Mouse (Mus musculus) embryo, embryonic 10 days (tissue): ENCODE measurements at regions not wholly inside any gene's neighbourhood (a gene's known extent, or its start where the extent isn't known, plus 50 kb on each side); places are given as distances from the start of the nearest gene placed in this dataset.
"Not testable (repeated sequence)": the region's sequence is repeated elsewhere in the genome, so short reads cannot be mapped to it uniquely, and the experiment has no call there.

Source experiments
- DNase-seq: peaks from one replicate; pipeline ENCODE4 v3.0.0-alpha.2; 2015; ENCODE audit warnings: low spot score

DNA sequence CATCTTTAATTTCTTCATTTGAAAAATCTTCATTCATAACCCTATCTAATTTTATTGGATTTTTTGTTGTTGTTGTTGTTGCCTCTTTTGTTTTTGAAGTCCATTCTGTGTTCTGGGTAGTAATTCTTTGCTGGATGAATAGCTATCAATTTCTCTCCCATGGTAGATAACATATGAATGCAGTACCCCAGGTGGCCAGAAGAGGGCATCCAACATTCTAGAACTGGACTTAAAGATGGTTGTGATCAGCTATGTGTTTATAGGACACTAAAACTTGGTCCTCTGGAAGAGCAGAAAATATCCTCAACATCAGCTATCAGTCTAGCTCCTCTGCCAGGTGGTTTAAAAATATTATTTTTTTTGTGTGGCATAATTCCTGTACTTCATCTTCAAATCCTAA, 73.0 kb downstream of the Prl2c3 start:
- DNase-seq = peak; percentile 34

DNA sequence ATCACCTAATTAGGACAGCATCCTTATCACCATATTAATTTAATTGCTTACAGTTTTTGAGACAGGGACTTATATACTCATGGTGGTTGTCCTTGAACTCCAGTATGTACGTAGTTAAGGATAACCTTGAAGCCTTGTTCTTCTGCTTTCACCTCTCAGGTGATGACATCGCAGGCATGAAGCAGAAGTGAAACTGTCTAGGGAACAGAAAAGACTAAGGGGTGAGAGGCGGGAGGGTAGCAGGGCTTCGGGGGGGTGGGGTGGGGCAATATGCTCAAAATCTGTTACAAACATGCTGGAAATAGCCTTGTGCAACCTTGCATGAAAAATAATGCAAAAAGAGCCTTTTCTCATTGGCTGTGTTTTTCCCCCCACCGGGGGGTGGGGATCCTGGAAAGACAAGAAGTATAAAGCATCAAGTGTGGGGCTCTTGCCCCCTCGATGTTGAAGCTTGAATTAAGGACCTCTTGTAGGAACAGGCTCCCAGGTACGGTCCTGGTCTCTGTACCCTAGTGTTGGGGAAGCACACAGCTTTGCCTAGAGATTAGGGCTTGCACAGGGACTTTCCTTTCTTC, 81.8 kb downstream of the Prl2c3 start:
- not testable (repeated sequence) for DNase-seq

DNA sequence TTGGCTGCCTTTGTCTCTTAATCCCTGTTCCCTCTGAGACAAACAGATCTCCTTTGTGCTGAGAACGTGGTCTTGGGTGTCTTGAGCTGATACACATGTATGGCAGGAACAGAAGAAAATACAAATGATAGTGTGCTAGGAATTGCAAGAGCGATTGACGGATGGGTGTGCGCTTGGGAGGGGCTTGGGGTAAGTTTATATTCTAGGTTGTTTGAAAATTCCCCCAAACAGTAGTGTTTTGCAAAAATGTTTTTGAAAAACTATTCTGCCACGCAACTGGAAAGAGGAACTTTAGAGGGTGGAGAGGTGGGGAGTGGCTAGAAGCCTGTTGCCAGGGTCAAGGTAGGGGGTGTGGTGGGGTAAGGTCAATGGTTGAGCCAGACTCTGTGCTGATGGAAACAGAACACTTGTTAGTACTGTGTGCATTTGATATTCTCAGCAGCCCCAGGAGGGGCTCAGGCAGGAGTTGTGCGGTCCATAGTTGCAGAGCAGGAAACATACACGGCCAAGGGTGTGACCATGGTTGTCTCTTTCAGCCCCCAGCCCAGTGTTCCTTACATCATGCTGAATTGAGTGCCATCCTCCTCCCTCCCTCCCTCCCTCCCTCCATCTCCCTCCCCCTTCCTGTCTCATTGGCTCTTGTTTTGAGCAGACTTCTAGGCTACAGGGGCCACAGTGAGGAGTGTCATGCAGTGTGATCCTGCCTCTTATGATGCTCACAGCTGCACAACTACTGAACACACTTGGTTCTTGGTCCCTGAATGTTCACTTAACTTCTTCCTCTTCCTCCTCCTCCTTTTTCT, 88.2 kb downstream of the Prl2c3 start:
- no peak for DNase-seq

DNA sequence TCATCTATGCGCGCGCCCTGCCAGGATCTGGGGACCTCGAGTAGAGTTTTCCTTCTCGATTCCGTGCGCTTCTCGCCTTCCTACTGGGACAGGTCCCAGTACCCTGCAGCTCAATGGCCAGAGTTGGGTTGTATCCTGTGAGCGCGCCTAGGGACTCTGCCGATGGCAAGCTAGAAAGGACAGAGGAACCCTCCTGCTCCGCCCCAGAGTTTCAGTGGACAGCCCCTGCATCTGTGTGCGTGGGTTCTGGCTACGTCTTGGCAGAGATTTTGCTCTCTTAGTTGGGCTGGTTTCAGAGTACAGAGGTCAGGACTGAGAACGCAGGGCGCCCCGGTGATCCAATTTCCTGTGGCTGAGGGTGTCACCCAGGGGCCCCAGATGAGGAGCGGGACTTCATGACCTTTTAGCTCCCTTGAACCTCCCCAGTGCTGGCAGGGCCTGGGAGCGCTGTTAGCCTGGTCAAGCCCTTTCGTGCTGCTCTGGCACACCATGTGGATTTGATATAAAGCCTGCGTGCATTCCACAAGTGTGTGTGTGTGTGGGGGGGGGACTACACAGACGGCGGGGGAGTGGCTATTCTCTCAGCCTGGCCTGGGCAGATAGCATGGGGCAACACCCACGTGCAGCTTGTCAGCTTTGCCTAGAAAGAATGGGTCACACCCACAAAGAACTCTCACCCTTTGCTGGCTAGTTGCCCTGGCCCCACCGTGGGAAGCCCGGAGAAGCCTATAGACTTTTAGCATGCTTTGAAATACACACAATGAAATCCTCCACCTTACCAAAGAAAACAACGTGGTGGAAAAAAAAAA, 96.9 kb downstream of the Prl2c3 start:
- not testable (repeated sequence) for DNase-seq

DNA sequence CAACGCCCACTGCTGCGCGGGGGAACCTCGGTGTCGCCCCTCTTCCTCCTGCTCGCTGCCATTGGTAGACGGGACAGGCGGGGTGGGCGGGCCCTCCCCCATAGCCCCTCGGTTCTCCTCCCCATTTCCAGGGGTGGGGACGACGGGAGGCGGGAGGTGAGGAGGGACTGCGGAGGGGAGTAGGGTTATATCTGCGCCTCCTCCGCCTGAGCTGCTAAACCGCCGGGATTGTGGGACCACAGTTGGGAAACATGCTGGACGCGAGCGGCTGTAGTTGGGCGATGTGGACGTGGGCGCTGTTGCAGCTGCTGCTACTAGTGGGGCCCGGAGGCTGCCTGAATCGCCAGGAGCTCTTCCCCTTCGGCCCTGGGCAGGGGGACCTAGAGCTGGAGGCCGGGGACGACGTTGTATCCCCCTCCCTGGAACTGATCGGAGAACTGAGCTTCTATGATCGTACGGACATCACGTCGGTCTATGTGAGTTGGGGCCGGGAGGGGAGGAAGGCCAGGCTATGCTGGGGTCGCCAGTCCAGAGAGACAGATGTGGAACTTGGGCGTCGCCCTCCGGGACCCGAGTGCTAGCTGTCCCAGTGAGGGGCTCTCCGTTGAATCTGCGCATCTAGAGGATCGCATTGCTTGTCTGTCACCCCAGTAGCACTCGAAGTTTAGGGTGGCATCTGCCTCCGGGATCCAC, 97.6 kb downstream of the Prl2c3 start:
- not testable (repeated sequence) for DNase-seq

DNA sequence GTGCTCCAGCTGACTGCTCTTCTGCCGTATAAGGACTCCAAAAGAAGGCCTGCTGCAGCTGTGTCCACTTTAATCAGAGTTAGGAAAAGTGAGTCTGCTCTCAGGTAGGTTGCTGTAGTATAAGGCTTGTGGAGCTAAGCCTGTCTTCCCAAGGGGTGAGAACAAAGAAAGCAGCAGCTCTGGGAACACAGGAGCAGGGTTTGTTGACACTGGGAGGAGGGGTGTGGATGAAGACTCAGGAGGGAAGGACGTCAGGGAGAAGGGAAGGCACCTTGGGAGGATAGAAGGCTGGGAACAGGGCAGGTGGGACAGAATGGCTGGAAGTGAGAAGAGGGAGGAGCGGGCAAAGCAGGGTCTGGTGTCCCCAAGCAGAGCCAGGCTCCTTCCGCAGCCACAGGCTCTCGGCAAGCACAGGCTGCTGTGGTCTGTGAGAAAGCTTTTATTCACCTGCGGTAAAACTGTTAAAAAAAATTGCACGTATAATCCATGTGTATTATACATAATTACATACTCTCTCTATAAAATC, 106.2 kb downstream of the Prl2c3 start:
- not testable (repeated sequence) for DNase-seq

DNA sequence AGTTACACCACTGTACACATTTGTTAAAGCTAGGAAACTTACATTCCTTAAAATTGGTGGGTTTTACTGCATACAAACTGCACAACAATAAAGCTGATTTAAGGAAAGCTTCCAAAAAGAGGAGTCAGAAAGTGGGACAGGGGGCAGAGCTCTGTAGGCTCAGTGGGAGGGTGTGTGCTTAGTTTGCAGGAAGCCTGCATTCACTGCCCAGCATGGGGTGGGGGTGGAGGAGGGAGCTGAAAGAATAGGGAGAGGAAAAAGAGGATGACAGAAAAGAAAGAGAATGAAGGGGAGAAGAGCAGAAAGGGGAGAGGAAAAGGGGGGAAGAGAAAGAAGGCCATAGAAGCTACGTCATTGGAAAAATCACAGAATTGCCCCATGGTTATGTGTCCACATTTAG, 111.1 kb downstream of the Prl2c3 start:
- not testable (repeated sequence) for DNase-seq

DNA sequence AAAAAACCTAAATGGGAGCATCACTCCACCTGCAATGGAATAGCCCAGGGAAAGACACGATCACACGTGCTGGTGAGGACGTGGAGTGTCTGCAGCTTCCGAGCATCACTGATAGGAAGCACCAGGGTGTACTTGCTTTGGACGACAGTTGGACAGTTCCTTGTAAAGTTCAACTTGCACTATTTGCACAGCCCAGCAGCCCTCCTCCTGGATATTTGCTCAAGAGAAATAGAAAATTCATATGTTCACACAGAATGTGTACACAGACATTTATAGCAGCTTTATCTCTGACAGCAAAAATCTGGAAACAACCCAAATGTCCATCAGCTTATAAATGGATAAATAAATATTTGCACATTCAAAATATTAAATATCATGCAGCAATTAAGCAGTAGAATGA, 111.7 kb downstream of the Prl2c3 start:
- DNase-seq = not testable (repeated sequence)

DNA sequence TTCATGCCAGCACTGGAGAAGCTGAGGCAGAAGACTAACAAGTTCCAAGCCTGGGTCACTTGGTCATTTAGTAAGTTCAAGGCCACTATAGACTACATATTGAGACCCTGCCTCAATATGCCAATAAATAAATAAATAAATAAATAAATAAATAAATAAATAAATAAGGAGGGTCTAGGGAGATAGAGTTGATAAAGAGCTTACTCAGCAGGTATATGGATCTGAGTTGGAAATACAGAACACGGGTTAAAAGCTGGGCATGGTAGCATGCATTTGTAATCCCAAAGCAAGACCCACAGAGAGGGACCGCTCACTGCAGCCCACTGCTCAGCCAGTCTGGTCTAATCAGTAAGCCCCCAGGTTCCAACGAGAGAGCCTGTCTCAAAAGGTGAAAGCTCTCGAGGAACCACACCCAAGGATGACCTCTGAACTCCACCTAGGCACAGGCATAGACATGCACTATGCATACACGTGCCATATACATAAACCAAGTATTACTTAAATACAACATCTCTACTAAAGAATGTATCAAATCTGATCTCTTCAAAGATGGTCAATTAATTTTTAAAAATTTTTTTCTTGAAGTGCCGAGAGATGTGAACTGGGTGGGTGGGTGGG, 115.4 kb downstream of the Ero1lb start:
- DNase-seq = not testable (repeated sequence)

DNA sequence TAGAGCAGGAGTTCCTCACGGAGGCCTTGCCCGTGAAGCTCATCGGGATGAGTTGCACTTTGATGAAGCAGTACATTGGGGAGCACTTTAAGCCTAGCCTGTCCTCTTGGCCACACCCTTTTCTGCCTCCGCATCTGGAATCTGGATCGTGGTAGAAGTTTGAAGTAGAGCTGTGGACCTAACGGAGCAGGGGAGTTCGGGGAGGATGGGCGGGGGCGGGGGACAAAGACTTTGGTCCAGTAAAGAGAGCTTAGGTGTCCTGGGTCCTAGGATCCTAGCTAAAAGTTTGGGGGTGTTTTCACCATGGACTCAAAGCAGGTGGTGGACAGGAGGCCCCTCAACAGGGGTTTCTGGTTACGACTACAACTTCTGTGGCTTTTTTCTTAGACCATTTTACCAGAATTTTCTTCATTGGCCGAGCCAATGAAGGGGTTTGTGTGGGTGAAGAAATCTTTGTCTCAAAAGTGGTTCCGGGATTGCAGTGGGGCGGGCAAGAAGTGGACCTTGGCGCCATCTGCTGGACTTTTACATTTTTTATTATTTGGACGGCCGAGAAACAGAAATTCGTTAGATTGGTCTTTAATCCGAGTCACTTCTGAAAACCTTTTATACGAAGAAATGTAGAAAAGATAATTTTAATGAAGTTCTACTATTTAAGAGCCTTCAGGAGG, 114.7 kb downstream of the Ero1lb start:
- peak; percentile 39 for DNase-seq

DNA sequence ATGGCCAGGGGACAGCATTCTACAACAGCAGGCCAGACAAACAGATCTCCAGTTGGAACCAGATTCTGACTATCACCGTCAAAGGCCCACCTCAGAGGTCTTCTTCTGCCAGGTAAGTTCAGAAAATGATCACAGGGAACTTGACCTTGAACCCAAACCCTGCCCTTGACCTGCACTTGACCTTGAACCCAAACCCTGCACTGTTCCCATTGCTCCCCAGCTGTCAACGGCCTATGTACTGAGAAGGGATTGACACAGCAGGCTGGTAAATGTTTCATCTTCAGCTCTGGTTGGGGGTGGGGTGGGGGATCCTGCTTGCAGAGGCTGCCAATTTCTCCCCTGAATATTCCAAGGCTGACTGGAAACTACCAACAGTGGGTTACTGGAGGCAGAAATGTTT, 111.7 kb downstream of the Ero1lb start:
- no peak for DNase-seq

DNA sequence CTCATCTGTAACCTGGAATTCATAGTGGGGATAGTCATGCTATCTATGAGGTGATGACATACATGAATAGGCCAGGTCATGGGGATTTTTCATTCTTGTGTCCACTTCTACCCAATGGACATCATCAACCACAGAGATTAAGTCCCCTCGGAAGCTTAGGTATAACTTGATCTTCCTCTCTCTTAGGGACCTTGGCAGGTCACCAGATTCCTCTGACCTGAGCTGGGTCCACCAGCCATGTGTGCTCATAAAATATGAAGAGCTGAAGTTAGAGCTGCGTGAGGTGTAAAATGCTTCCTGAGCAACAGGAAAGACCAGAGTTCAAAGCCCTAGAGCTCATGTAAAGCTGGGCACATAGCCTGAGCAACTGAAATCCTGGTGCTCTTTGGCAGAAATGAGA, 105.3 kb downstream of the Ero1lb start:
- not testable (repeated sequence) for DNase-seq

DNA sequence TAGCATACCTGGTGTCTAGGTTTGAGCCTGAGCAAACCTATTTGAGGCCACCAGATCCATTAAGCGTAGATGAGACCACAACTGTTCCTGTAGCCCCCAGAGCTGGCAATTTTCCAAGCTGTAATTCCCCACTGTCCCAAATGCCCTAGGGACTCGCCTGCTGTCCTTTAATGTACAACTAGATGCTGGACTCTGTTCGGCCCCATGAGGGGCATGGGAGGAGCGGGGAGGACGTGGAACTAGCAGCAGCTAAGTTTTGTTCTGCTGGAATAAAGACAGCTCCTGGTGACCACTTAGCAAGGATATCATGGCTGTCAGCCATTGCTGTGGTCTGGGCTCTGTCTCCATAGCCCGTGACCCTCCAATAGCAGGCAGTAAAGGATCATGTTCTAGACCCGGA, 103.1 kb downstream of the Ero1lb start:
- not testable (repeated sequence) for DNase-seq

DNA sequence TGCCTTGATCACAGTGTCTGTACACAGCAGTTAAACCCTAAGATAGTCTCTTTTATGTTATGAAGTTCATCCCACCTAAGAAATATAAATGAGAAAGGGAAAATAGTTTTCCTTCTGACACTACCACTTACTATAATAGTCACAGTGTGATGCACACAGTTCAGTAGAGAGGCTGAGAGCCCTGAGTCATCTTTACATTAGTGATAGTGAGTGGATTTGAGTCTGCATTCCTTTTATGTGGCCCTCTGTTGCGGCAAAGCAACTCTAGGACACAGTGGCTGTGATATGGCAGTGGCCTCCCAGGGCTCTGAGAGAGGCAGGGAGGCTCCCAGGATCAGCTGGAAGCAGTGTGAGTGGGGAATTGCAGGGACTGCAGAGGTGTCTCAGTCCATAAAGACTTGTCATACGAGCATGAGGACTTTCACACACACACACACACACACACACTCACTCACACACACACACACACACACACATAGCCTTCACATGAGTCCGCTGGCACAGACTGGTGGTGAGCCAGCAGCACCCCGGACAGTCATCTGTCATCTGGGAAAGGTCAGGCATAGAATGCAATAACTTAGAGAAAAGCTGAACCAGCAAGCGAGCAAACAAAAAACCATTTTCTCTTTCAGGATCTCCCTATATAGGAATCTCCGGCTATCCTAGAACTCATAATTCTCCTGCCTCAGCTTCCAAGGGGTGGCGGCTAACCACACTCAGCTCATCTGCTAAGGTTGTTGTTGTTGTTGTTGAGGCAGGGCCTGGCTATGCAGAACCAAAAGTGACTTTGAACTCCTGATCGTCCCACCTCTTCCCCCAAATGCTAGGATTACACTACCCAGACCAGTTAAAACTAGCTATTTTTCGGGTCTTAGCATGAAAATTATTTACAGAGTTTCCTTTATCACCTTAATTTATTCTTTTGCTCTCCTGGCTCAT, 102.3 kb downstream of the Ero1lb start:
- not testable (repeated sequence) for DNase-seq

DNA sequence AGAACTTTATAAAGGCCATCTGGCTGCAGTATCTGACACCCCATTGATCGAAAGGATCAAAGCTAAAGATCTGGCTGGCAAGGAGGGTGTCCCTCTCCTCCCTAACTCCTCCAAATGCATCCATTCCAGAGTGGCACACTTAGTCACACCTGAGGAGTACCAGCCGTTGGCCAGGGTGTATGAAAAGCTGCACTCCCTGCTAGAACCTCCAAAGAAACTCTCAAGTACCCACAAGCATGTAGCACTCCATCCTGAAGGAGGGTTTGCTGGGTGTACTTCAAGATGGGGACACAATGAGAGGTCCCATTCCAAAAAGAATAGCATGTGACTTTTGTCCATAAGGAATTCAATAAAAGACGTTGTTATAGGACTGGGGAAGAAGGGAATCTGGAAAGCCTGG, 100.4 kb downstream of the Ero1lb start:
- not testable (repeated sequence) for DNase-seq
